Mouse (Mus musculus) forelimb bud, embryonic 11.5 days (tissue): ENCODE measurements around the gene Foxk1.

Experiments
- DNase-seq: peaks from one replicate; pipeline ENCODE4 v3.0.0-alpha.2; 2012; ENCODE audit warnings: low read depth, low spot score

Gene Foxk1

GRCm38 (mm10) chr5:142443994-142444393 lies 42.7 kb downstream of the Foxk1 start:
- DNase-seq, result no peak

DNA sequence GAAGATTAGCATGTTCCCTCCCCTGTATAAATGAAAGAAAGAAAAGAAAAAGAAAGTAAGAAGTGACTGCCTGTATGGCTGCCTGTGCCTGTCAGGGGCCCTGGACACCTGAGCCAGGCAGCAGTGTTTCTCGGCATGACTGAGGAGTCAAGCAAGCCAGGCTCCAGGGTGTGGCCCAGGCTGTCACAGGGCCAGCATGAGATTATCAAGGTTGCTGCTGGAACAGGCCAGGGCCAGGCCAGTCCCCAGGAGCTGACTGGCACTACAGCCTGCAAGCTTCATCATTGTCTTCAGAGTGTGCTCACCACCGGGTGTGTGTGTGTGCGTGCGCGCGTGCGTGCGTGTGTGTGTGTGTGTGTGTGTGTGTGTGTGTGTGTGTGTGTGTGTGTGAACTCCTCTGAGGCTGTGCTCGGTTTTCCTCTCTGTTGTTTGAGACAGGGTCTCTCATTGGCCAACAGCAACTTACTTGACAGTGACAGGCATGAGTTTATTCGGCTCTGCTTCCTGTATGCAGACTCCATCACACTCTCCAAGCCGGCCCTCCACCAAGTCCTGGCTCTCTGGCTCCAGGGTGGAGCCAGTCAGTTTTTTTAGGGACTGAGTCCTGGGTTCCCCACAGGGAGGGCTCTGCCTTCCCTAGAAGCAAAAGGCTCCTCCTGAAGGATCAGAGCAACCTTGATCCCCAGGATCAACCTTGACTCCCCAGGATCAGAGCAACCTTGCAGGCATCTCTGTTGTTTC lies 43.7 kb downstream of the Foxk1 start:
- no peak for DNase-seq

DNA sequence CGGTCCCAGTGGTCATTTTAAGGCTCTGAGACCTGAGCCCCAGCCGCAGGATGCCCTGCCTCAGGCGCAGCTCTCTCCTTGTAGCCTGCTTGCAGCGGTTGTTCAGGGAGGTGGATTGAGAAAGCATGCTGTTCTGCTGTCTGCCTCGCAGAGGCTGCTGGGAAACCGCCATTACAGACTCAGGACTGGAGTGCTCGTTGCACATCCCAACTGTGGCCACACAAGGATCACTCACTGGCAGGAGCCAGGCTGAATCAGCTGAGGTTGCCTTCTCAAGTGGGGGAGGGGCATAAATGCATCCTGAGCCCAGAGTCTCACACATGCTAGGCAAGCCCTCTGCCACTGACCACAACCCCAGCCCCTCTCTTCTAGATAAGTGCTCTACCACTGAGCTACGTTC lies 44.4 kb downstream of the Foxk1 start:
- DNase-seq, result no peak

DNA sequence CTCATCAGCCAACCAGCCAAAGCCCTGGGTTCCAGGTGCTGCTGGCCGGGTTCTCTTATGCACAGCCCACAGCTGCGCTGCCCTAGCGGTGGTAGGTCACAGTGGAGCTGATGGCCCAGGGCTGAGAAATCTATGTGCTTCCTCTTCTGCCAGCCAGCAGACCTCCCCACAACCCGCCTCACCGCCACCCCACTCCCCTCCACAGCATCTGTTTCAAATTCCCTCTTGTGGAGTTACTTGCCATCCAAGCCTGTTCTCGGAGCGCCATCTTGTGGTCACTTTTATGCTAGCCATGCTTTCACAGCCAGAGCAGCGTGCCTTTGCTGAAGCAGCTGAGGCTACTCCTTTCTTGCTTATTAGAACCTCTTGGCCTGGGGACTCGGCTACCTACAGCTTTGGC lies 46.8 kb downstream of the Foxk1 start:
- DNase-seq, result peak; percentile 96

- DNase-seq, result no peak
Measured at GRCm38 (mm10) chr5:142448623-142449022, 47.3 kb downstream of the Foxk1 start.

- DNase-seq, result no peak
Measured at GRCm38 (mm10) chr5:142450846-142451245, 49.5 kb downstream of the Foxk1 start.

DNA sequence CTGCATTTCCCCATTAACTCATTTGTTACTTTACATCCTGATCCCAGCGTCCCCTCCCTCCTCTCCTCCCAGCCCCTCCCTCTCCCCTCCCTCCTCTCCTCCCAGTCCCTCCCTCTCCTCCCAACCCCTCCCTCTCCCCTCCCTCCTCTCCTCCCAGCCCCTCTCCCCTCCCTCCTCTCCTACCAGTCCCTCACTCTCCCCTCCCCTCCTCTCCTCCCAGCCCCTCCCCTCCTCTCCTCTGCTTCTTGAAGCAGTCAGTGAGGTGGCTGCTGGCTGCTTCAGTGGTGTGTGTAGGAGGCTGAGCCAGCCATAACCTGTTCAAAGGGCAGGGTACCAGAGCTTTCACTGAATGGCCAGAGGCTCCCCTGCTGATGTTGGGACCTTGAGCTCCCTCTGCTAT lies 50.5 kb downstream of the Foxk1 start:
- DNase-seq, result peak; percentile 37

- DNase-seq, result no peak
Measured at GRCm38 (mm10) chr5:142453742-142454141, 52.4 kb downstream of the Foxk1 start.

DNA sequence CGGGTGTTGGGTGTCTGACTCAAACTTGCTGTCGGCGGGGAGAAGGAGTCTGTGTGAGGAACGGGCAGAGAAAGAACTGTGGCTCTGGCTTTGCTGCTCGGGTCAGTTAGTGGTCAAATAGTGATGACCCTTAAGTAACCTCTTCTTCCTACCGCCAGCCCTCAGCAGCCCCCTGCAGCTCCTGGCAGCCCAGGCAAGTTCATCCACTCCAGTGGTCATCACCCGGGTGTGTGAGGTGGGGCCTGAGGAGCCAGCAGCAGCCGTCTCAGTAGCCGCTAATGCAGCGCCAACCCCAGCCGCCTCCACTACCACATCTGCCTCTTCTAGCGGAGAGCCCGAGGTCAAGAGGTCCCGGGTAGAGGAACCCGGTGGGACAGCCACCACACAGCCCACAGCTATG lies 55.0 kb downstream of the Foxk1 start:
- no peak for DNase-seq

- DNase-seq, result no peak
Measured at GRCm38 (mm10) chr5:142457345-142457744, 56.0 kb downstream of the Foxk1 start.

DNA sequence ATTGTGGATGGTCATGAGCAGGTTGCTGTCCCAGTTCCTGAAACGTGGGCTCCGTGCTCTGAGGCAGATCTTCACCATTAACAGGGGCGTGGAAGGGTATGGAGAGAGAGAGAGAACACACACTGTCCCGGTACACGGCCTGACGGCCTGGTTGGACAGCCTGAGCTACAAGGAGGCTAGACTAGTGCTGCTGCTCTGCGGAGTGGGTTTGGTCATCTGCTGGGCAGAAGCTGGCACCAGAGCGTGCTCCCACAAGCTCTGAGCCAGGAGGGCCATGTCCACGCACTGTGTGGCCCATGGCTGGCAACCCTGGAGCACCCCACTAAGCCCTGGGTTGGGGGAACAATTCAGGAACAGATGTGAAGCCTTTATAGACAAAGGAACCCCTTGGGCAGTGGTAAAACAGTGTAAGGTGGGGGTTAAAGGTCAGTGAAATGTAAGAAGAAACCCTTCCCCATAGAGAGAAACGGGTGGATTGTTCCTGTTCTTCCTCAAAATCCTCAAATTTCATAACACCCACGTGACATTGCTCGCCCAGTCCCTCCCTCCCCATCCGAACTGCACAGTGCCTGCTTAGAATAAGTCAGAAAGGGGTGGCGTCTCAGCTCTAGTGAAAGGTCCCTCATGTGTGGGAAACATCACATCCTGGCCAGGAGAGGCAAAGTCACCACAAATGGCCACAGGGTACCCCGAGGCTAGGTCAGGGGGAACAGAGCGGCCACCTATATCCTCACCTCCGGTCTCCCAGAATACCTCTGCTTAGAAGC lies 57.7 kb downstream of the Foxk1 start:
- no peak for DNase-seq

DNA sequence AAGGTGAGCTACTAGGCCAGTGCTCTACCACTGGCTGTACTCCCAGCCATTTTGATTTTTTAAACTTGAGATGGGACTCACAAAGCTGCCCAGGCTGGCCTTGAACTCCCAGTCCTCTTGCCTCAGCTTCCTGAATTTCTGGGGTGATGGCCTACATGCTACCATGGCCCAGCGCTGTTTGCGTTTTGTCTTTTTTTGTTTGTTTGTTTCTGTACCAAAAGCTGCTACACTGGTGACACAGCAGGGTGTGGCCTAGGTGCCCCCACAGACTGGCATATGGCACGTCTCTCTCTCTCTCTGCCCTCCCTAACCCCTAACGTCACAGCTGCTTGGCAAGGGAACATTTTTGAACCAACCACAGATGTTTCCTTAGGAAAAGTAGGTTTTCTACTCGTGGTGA lies 58.5 kb downstream of the Foxk1 start:
- no peak for DNase-seq

DNA sequence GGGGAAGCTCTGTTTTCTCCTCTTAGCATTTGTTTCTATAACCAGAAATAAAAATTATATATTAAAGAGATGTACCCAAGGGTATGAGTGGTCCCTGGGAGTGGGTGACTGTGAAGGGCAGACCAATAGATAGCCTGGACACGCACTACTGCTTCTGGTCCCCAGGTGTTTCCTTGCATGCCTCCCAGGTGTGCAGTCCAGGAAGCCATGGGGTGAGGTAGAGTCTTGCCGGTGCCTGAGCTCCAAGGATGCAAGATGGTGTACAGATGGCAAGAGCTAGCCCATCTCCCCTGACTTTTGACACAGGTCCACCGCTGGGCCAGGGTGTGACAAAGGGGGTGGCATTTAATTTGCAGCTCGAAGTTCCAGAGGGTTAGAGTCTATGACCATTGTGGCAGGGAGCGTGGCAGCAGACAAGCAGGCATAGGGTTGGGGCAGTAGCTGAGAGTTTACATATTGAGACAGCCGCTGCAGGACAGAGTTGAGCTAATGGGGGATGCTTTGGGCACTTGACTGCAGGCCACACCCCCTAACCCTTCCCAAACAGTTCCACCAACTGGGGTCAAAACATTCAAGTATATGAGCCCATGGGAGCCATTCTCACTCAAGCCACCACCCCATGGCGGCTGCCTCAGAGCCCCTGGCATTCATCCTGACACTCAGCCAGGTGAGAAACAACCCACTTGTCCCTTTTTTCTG lies 60.8 kb downstream of the Foxk1 start:
- no peak for DNase-seq

DNA sequence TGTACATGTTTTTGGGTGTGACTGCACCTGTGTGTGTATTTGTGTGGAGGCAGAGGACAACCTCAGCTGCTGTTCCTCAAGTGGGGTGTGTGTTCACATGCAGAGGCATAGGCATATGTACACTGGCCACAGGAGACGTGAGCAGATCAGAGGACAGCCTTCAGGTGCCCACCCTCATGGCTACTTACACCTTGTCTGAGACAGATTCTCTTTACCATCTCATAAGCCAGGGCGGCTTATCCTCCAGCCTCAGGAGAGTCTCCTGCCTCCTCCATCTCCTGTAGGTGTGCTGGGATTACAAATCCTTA lies 61.3 kb downstream of the Foxk1 start:
- no peak for DNase-seq

DNA sequence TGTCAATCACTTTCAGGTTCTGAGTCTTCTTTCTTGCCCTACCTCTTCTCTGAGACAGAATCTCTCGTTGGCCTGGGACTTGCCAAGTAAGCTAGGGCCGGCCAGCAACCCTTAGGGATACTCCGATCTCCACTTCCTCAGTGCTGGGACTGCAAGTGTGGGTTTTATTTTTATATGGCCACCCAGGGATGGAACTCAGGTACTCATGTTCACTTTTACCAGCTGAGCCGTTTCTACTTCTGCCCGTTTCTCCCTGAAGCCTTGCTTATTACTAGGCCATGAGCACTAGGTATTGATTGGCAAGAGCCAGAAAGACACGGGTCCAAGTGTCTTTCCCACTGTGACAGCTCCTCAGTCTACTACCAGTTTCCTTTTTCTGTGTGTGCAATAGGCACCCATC lies 61.7 kb downstream of the Foxk1 start:
- DNase-seq, result no peak

DNA sequence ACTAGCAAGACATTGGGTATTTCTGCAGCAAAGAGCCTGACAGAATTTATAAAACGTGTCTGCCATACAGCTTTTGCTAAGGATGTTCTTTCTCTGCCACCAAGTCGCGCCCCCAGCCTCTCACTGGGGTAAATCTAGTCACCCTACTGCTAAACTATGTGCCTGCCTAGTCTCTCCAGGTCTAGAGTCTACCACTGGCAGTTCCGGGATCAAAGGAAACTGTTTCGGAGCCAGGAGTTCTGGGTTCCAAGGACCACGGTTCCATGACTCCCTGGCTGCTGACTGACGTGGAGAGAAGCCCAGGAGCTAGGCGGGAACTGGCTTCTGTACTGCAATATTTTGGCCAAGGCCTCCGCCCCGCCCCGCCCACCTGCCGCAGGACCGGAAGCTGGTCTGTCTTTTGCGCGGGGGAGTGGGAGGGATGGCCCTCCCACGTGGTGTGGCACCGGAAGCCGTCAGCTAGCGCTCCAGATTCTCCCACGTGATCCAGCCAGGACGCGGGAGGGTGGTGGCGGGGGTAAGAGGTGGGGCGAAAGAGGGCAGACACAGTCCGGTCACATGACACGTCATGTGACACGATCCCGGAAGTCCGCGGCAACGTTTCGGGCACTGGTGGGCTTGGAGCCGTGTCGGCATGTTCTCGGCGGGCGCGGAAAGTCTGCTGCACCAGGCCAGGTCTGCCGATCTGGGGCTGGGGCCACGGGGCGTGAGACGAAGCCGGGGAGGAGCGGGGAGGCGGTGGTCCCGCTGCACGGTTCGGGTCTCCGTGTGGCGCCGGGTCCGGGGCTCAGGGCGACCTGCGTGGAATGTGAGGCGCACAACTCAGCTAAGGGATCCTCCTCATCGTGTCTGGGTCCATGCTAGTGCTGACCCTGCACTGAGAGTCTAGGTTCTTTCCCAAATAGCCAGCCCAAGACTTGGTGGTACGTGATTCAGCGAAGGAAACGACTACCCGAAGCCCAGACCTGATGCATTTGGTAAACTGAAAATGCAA lies 62.5 kb downstream of the Foxk1 start, which contains the start of gene Ap5z1:
TSS of gene Ap5z1 (plus strand) at position 484 of the 994 bp plus-strand sequence.
- DNase-seq, result peak; percentile 97

- no peak for DNase-seq
Measured at GRCm38 (mm10) chr5:142468375-142468774, 67.1 kb downstream of the Foxk1 start.

- no peak for DNase-seq
Measured at GRCm38 (mm10) chr5:142469796-142470195, 68.5 kb downstream of the Foxk1 start.

GRCm38 (mm10) chr5:142473696-142474095 lies 72.4 kb downstream of the Foxk1 start:
- no peak for DNase-seq

GRCm38 (mm10) chr5:142475669-142476068 lies 74.4 kb downstream of the Foxk1 start:
- DNase-seq, result no peak

DNA sequence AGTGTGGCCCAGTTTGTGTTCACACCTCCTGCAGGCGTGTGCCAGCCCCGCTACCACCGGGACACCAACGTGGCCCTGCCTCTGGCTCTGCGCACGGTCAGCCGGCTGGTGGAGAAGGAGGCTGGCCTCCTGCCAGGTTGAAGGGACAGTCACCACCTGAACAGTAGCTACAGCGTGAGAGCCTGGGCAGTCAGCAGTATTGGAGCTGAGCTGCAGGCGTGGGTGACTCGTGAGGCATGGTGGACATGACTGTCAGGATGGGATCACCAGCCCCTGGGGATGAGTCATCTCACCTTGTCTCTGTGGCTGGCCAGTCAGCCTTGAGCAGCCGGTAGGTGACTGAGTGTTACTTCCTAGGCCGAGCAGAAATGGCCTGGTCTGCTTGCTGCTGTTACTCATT lies 76.0 kb downstream of the Foxk1 start:
- no peak for DNase-seq
